Mouse (Mus musculus): ENCODE measurements around the gene Ifi204. TPM values are rescaled to one million over a fixed set of nuclear protein-coding genes. Genes with fewer than 3 reads are reported as not detected.
A peak's percentile ranks its signal among the peaks of the same experiment; 100 is the strongest.

The Ifi204 gene
- polyA plus RNA-seq, 1 experiment from 2014 or later = 0.46 TPM

- Histone ChIP-seq H3K4me3 (replicated peaks) (no peak overlapping the region), H3K9ac (replicated peaks) (no peak overlapping the region), H3K36me3 (no peaks in the 10 kb centered on the region), H3K4me2 (no peak overlapping the region), H3K27me3 (no peaks in the 10 kb centered on the region), H3K4me1 (replicated peaks) (no peaks in the 10 kb centered on the region), H3K27ac (no peak overlapping the region), H3K9me3 (no peaks in the 10 kb centered on the region)
- 29% methylated on average over 7 of the region's 7 CpGs for WGBS
- ATAC-seq (ENCODE audit: insufficient number of reproducible peaks, insufficient read depth, low FRiP score, low TSS enrichment, low read depth) = peak; percentile 63; the same call in 1 of the 2 replicates
Observed at GRCm38 (mm10) chr1:173733219-173733618, 33.5 kb downstream of the Ifi204 start.

Other genes with a start within 250 kb of the Ifi204 start
- gene Ifi214, start 231.0 kb downstream of the Ifi204 start, polyA plus RNA-seq (2016; fragmentation: Nextera tagmentation; extraction: Ambion mirVana) = not detected in 2 replicates
- gene Ifi213, start 167.7 kb downstream of the Ifi204 start, polyA plus RNA-seq (2016; fragmentation: Nextera tagmentation; extraction: Ambion mirVana) = not detected in 2 replicates
- gene Ifi209, start 136.0 kb downstream of the Ifi204 start, polyA plus RNA-seq (2016; fragmentation: Nextera tagmentation; extraction: Ambion mirVana) = not detected in 2 replicates
- gene Ifi208, start 93.3 kb downstream of the Ifi204 start, polyA plus RNA-seq (2016; fragmentation: Nextera tagmentation; extraction: Ambion mirVana) = not detected in 2 replicates
- gene Ifi207, start 25.2 kb downstream of the Ifi204 start, polyA plus RNA-seq (2016; fragmentation: Nextera tagmentation; extraction: Ambion mirVana) = 0.29 and 0.36 TPM in 2 replicates
- 0.14 and 0.40 TPM in 2 replicates for gene Ifi211, start 146.1 kb upstream of the Ifi204 start, polyA plus RNA-seq (2016; fragmentation: Nextera tagmentation; extraction: Ambion mirVana)
- gene Mndal, start 175.5 kb upstream of the Ifi204 start, polyA plus RNA-seq (2016; fragmentation: Nextera tagmentation; extraction: Ambion mirVana) = 0.80 and 1.7 TPM in 2 replicates
- gene Ifi203, start 175.7 kb upstream of the Ifi204 start, polyA plus RNA-seq (2016; fragmentation: Nextera tagmentation; extraction: Ambion mirVana) = 0.20 and 0.73 TPM in 2 replicates
- 0.17 TPM in 1 of 2 replicates, not detected in the other for gene Ifi202b, start 215.8 kb upstream of the Ifi204 start, polyA plus RNA-seq (2016; fragmentation: Nextera tagmentation; extraction: Ambion mirVana)

Data from limb, embryonic 12.5 days (tissue).